Mouse (Mus musculus) midbrain, embryonic 10.5 days (tissue): ENCODE measurements at regions not wholly inside any gene's neighbourhood (a gene's known extent, or its start where the extent isn't known, plus 50 kb on each side); places are given as distances from the start of the nearest gene placed in this dataset.
A peak's percentile ranks its signal among the peaks of the same experiment; 100 is the strongest.

Experiments used
- DNase-seq: peaks from one replicate; pipeline ENCODE4 v3.0.0-alpha.2; 2017; ENCODE audit warnings: low spot score
- H3K27ac ChIP-seq: fragments of 300-500 bp; sonication (generic); replicated peaks from 2 replicates; pipeline ENCODE4 v1.5.1; 2016; ENCODE audit warnings: mild to moderate bottlenecking
- H3K27me3 ChIP-seq: fragments of 300-500 bp; sonication (generic); 2 replicates; pipeline ENCODE4 v1.6.1; 2016; ENCODE audit warnings: low read depth, mild to moderate bottlenecking; ENCODE audit not compliant: poor library complexity, severe bottlenecking
- H3K36me3 ChIP-seq: fragments of 300-500 bp; sonication (generic); 2 replicates; pipeline ENCODE4 v1.6.1; 2016; ENCODE audit warnings: mild to moderate bottlenecking, moderate library complexity
- H3K4me1 ChIP-seq: fragments of 300-500 bp; sonication (generic); 2 replicates; pipeline ENCODE4 v1.6.1; 2016
- H3K4me3 ChIP-seq: fragments of 300-500 bp; sonication (generic); 2 replicates; pipeline ENCODE4 v1.5.1; 2016; ENCODE audit warnings: mild to moderate bottlenecking, moderate library complexity
- H3K9me3 ChIP-seq: fragments of 300-500 bp; sonication (generic); replicated peaks from 2 replicates; pipeline ENCODE4 v1.6.1; 2016; ENCODE audit warnings: mild to moderate bottlenecking
- WGBS: fragments of 180-500 bp; shearing (Covaris S2); methylation state at CpG from one replicate; pipeline ENCODE4 v1.1.7; 2016; 5-methylcytosine and 5-hydroxymethylcytosine counted together

- no peak for DNase-seq
- 95% methylated on average over 2 of the region's 2 CpGs for WGBS
- Histone ChIP-seq H3K9me3 (no peaks in the 10 kb centered on the region), H3K4me1 (no peaks in the 10 kb centered on the region), H3K4me3 (no peak overlapping the region), H3K36me3 (no peaks in the 10 kb centered on the region), H3K27ac (no peak overlapping the region), H3K27me3 (no peaks in the 10 kb centered on the region)
These were observed 73.4 kb downstream of the Tm4sf1 start for GRCm38 (mm10) chr3:57228400-57228799.

GRCm38 (mm10) chr3:57223773-57224172, 78.0 kb downstream of the Tm4sf1 start:
- 63% methylated on average over 2 of the region's 2 CpGs for WGBS
- no peak for DNase-seq
- no peaks in the 10 kb centered on the region for H3K36me3 ChIP-seq
- H3K27ac ChIP-seq = no peak overlapping the region
- no peak overlapping the region for H3K4me3 ChIP-seq
- no peaks in the 10 kb centered on the region for H3K4me1 ChIP-seq
- H3K27me3 ChIP-seq = no peaks in the 10 kb centered on the region
- no peaks in the 10 kb centered on the region for H3K9me3 ChIP-seq

GRCm38 (mm10) chr3:57222318-57222914, 79.4 kb downstream of the Tm4sf1 start:
- 93% methylated on average over 3 of the region's 3 CpGs for WGBS
- no peak for DNase-seq

GRCm38 (mm10) chr3:57218431-57218830, 83.4 kb downstream of the Tm4sf1 start:
- no peaks in the 10 kb centered on the region for H3K36me3 ChIP-seq
- H3K9me3 ChIP-seq = no peaks in the 10 kb centered on the region
- no peak for DNase-seq
- H3K4me1 ChIP-seq = no peaks in the 10 kb centered on the region
- H3K27me3 ChIP-seq = no peaks in the 10 kb centered on the region
- H3K27ac ChIP-seq = no peak overlapping the region
- H3K4me3 ChIP-seq = no peak overlapping the region
- WGBS = 73% methylated on average over 3 of the region's 3 CpGs

More at GRCm38 (mm10) chr3:57222318-57222914, 79.4 kb downstream of the Tm4sf1 start:
- Histone ChIP-seq H3K27me3 (no peaks in the 10 kb centered on the region), H3K4me3 (no peak overlapping the region), H3K27ac (no peak overlapping the region), H3K9me3 (no peaks in the 10 kb centered on the region), H3K36me3 (no peaks in the 10 kb centered on the region), H3K4me1 (no peaks in the 10 kb centered on the region)

- H3K9me3 ChIP-seq = no peaks in the 10 kb centered on the region
- H3K4me1 ChIP-seq = no peaks in the 10 kb centered on the region
- no peaks in the 10 kb centered on the region for H3K36me3 ChIP-seq
- peak; percentile 22 for DNase-seq
- H3K27ac ChIP-seq = no peak overlapping the region
- WGBS = 39% methylated on average over 3 of the region's 3 CpGs
- no peaks in the 10 kb centered on the region for H3K27me3 ChIP-seq
- H3K4me3 ChIP-seq = no peak overlapping the region
These were observed 97.6 kb downstream of the Tm4sf1 start for GRCm38 (mm10) chr3:57204066-57204723.

- no peak for DNase-seq
- Histone ChIP-seq H3K4me3 (no peak overlapping the region), H3K36me3 (no peaks in the 10 kb centered on the region), H3K9me3 (no peaks in the 10 kb centered on the region), H3K27ac (0 out of 2 replicates have a peak overlapping the region, but pooled peaks have one; percentile 59), H3K27me3 (no peaks in the 10 kb centered on the region), H3K4me1 (no peaks in the 10 kb centered on the region)
- WGBS = 80% methylated on average over 4 of the region's 4 CpGs
These were observed 98.4 kb downstream of the Tm4sf1 start for GRCm38 (mm10) chr3:57203418-57203817.

GRCm38 (mm10) chr3:57181587-57181986, 120.2 kb downstream of the Tm4sf1 start:
- no peaks in the 10 kb centered on the region for H3K9me3 ChIP-seq
- H3K27ac ChIP-seq = no peak overlapping the region
- no peak for DNase-seq
- H3K4me3 ChIP-seq = no peak overlapping the region
- H3K36me3 ChIP-seq = no peaks in the 10 kb centered on the region
- no peaks in the 10 kb centered on the region for H3K27me3 ChIP-seq
- WGBS = 78% methylated on average over 4 of the region's 4 CpGs
- no peaks in the 10 kb centered on the region for H3K4me1 ChIP-seq

- H3K9me3 ChIP-seq = no peaks in the 10 kb centered on the region
- no peaks in the 10 kb centered on the region for H3K36me3 ChIP-seq
- no peak overlapping the region for H3K4me3 ChIP-seq
- no peak for DNase-seq
- H3K27ac ChIP-seq = peak overlapping the region; percentile 74
- H3K4me1 ChIP-seq = peaks cover 24% of the 10 kb centered on the region
- H3K27me3 ChIP-seq = no peaks in the 10 kb centered on the region
- 44% methylated on average over 4 of the region's 4 CpGs for WGBS
These were observed 148.4 kb downstream of the Tm4sf1 start for GRCm38 (mm10) chr3:57153177-57153948.

- DNase-seq = no peak
- no peaks in the 10 kb centered on the region for H3K9me3 ChIP-seq
- 84% methylated on average over 3 of the region's 3 CpGs for WGBS
- H3K4me1 ChIP-seq = peaks cover 20% of the 10 kb centered on the region
- no peak overlapping the region for H3K27ac ChIP-seq
- H3K36me3 ChIP-seq = no peaks in the 10 kb centered on the region
- no peaks in the 10 kb centered on the region for H3K27me3 ChIP-seq
- H3K4me3 ChIP-seq = no peak overlapping the region
These were observed 152.6 kb downstream of the Tm4sf1 start for GRCm38 (mm10) chr3:57149156-57149555.

GRCm38 (mm10) chr3:57136847-57137246, 164.9 kb downstream of the Tm4sf1 start:
- peak; percentile 59 for DNase-seq
- peak overlapping the region; percentile 75 for H3K27ac ChIP-seq
- H3K9me3 ChIP-seq = no peaks in the 10 kb centered on the region
- WGBS = 19% methylated on average over 24 of the region's 24 CpGs
- H3K4me3 ChIP-seq = peak overlapping the region; percentile 47
- H3K4me1 ChIP-seq = peaks cover 4% of the 10 kb centered on the region
- no peaks in the 10 kb centered on the region for H3K36me3 ChIP-seq
- no peaks in the 10 kb centered on the region for H3K27me3 ChIP-seq

- DNase-seq = no peak
- no peaks in the 10 kb centered on the region for H3K4me1 ChIP-seq
- 86% methylated on average over 2 of the region's 2 CpGs for WGBS
- H3K36me3 ChIP-seq = no peaks in the 10 kb centered on the region
- H3K27ac ChIP-seq = no peak overlapping the region
- H3K9me3 ChIP-seq = no peaks in the 10 kb centered on the region
- no peaks in the 10 kb centered on the region for H3K27me3 ChIP-seq
- no peak overlapping the region for H3K4me3 ChIP-seq
These were observed 173.2 kb downstream of the Tm4sf1 start for GRCm38 (mm10) chr3:57128606-57129005.

GRCm38 (mm10) chr3:57125792-57126485, 175.8 kb downstream of the Tm4sf1 start:
- no peak overlapping the region for H3K27ac ChIP-seq
- no peaks in the 10 kb centered on the region for H3K36me3 ChIP-seq
- DNase-seq = no peak
- 81% methylated on average over 4 of the region's 4 CpGs for WGBS
- H3K4me3 ChIP-seq = no peak overlapping the region
- no peaks in the 10 kb centered on the region for H3K27me3 ChIP-seq
- no peaks in the 10 kb centered on the region for H3K4me1 ChIP-seq
- no peaks in the 10 kb centered on the region for H3K9me3 ChIP-seq
